Comparison of ENCODE assay signal across 29 mouse cellular contexts in genomic region chr2:167363272-167364045, GRCm38 (mm10). TPM values are rescaled to one million over a fixed set of nuclear protein-coding genes. Genes with fewer than 3 reads are reported as not detected.
DNase-seq lines count a peak whose midpoint lies in the region; ATAC-seq and TF ChIP-seq lines count a peak whose summit lies in the region.
"Had no signal": no experiment of that assay in that cellular context is flagged by ENCODE, and none has a peak within 500 bp of the region (broad histone marks: within the 10 kb centered on the region; RNA-seq: fewer than 3 reads in every experiment).

No protein-coding gene starts in this region.

- H3K4me3 ChIP-seq in midbrain, embryonic 11.5 days (ENCODE audit: low read depth, low read length) = no peak overlapping the region
- no peak overlapping the region for H3K4me3 ChIP-seq in midbrain, postnatal 0 days (ENCODE audit: low read depth, low read length)
- peak overlapping the region; percentile 23; the same call in 1 of the 2 replicates for H3K4me3 ChIP-seq in E14TG2a.4 (replicated peaks; ENCODE audit: low read length)
- H3K4me3 ChIP-seq in heart, adult 2 months = no peak overlapping the region
- H3K4me3 ChIP-seq in gastrocnemius, adult 2 months = no peak overlapping the region
- H3K4me3 ChIP-seq: forebrain, embryonic 12.5 days; hindbrain, embryonic 12.5 days; kidney, embryonic 15.5 days; midbrain, embryonic 12.5 days; stomach, embryonic 15.5 days had no signal

- no peaks in the 10 kb centered on the region for H3K9me3 ChIP-seq in midbrain, embryonic 11.5 days (ENCODE audit: control insufficient read depth, low read length)
- no peaks in the 10 kb centered on the region for H3K9me3 ChIP-seq in midbrain, postnatal 0 days (ENCODE audit: low read length)
- peaks cover 3% of the 10 kb centered on the region; the same call in 1 of the 2 replicates for H3K9me3 ChIP-seq in E14TG2a.4 (ENCODE audit: low read length)
- H3K9me3 ChIP-seq: hindbrain, embryonic 12.5 days; stomach, embryonic 15.5 days had no signal

- intact Hi-C loops in heart, adult 2 months (cut with DNase I) = no loop called here
- intact Hi-C loops in gastrocnemius, adult 2 months (cut with DNase I) = no loop called here

- peak; percentile 41 for DNase-seq in midbrain, embryonic 11.5 days (ENCODE audit: low spot score, missing footprints)
- no peak for DNase-seq in midbrain, postnatal 0 days (ENCODE audit: low spot score)
- DNase-seq in natural killer cell, adult 2 months (ENCODE audit: low spot score in 2 of 2) = peak; percentile 81 to 92
- no peak for DNase-seq in adipocyte (ENCODE audit: low spot score)
- no peak for DNase-seq in heart, adult 2 months
- DNase-seq in gastrocnemius, adult 2 months = no peak
- DNase-seq: adrenal gland, adult 2 months; adrenal gland, postnatal 36 days; B cell, adult 2 months; cerebellum, adult 18-20 months; cerebellum, postnatal 10 days; forebrain, postnatal 0 days; gastrocnemius, postnatal 10 days; heart, postnatal 14 days; kidney, adult 18-20 months; layer of hippocampus, adult 9-11 months; liver; lung, adult 2 months; lung, postnatal 10 days; right cerebral cortex, postnatal 4 days had no signal

- ATAC-seq in midbrain, embryonic 11.5 days (ENCODE audit: low FRiP score) = no peak
- no peak for ATAC-seq in midbrain, postnatal 0 days (ENCODE audit: low FRiP score)
- ATAC-seq in activated CD4-positive, CD25-positive, alpha-beta regulatory T cell, adult 4 months = peak; percentile 24
- ATAC-seq: forebrain, postnatal 0 days had no signal

- TF ChIP-seq CTCF in midbrain, postnatal 0 days (IDR thresholded peaks at IDR 0.05) = no peak
- TF ChIP-seq CTCF in E14TG2a.4 (conservative IDR thresholded peaks at IDR 0.05; ENCODE audit: low read length) = no peak
- TF ChIP-seq CTCF in heart, adult 2 months (IDR thresholded peaks at IDR 0.05) = no peak
- TF ChIP-seq CTCF in gastrocnemius, adult 2 months (IDR thresholded peaks at IDR 0.05) = no peak

- no peaks in the 10 kb centered on the region for H3K4me1 ChIP-seq in midbrain, embryonic 11.5 days (ENCODE audit: control insufficient read depth, insufficient read depth, low read length)
- H3K4me1 ChIP-seq in midbrain, postnatal 0 days (ENCODE audit: insufficient read depth, low read length) = no peaks in the 10 kb centered on the region
- peaks cover 33% of the 10 kb centered on the region for H3K4me1 ChIP-seq in E14TG2a.4 (replicated peaks; ENCODE audit: low read depth, low read length)
- no peaks in the 10 kb centered on the region; the same call in 1 of the 2 replicates for H3K4me1 ChIP-seq in heart, adult 2 months (ENCODE audit: control insufficient read depth, insufficient read depth, low read length)
- H3K4me1 ChIP-seq: forebrain, embryonic 12.5 days; hindbrain, embryonic 12.5 days; midbrain, embryonic 12.5 days; stomach, embryonic 15.5 days had no signal

- 71% methylated on average over 9 of the region's 9 CpGs for WGBS in midbrain, embryonic 11.5 days
- 71% methylated on average over 9 of the region's 9 CpGs for WGBS in midbrain, postnatal 0 days
- WGBS in heart, adult 2 months = 86% methylated on average over 9 of the region's 9 CpGs

- H3K79me2 ChIP-seq in heart, adult 2 months (replicated peaks; ENCODE audit: control insufficient read depth, insufficient read depth, low read length) = no peaks in the 10 kb centered on the region

- H3K27me3 ChIP-seq in midbrain, embryonic 11.5 days (ENCODE audit: control insufficient read depth, insufficient read depth, low read length) = no peaks in the 10 kb centered on the region
- H3K27me3 ChIP-seq in midbrain, postnatal 0 days (ENCODE audit: insufficient read depth, low read length) = no peaks in the 10 kb centered on the region
- H3K27me3 ChIP-seq in E14TG2a.4 (ENCODE audit: insufficient read depth, low read length) = no peaks in the 10 kb centered on the region
- no peaks in the 10 kb centered on the region for H3K27me3 ChIP-seq in heart, adult 2 months (ENCODE audit: control insufficient read depth, insufficient read depth, low read length)
- H3K27me3 ChIP-seq: forebrain, embryonic 12.5 days; hindbrain, embryonic 12.5 days; kidney, embryonic 15.5 days; midbrain, embryonic 12.5 days; stomach, embryonic 15.5 days had no signal

- TF ChIP-seq POLR2A in heart, adult 2 months (IDR thresholded peaks at IDR 0.05; ENCODE audit: insufficient read depth, low read depth, low read length) = no peak

- H3K4me2 ChIP-seq in midbrain, embryonic 11.5 days = no peak overlapping the region
- no peak overlapping the region for H3K4me2 ChIP-seq in midbrain, postnatal 0 days (ENCODE audit: low read depth, low read length, poor library complexity, severe bottlenecking)
- H3K4me2 ChIP-seq: forebrain, embryonic 12.5 days; hindbrain, embryonic 12.5 days; kidney, embryonic 15.5 days; midbrain, embryonic 12.5 days; stomach, embryonic 15.5 days had no signal

- H3K9ac ChIP-seq in midbrain, embryonic 11.5 days (ENCODE audit: low read length) = no peak overlapping the region
- H3K9ac ChIP-seq in midbrain, postnatal 0 days (replicated peaks; ENCODE audit: low read length, poor library complexity, severe bottlenecking) = no peak overlapping the region
- H3K9ac ChIP-seq in heart, adult 2 months (ENCODE audit: low read depth, low read length) = no peak overlapping the region
- H3K9ac ChIP-seq: forebrain, embryonic 12.5 days; forebrain, postnatal 0 days; hindbrain, embryonic 12.5 days; kidney, embryonic 15.5 days; liver, embryonic 14.5 days; midbrain, embryonic 12.5 days; stomach, embryonic 15.5 days had no signal

- TF ChIP-seq EP300 in heart, adult 2 months (IDR thresholded peaks at IDR 0.05; ENCODE audit: insufficient read depth, low read depth, low read length) = no peak

- no peaks in the 10 kb centered on the region for H3K36me3 ChIP-seq in midbrain, embryonic 11.5 days (ENCODE audit: control insufficient read depth, insufficient read depth, low read length)
- H3K36me3 ChIP-seq in midbrain, postnatal 0 days (ENCODE audit: insufficient read depth, low read length) = no peaks in the 10 kb centered on the region
- H3K36me3 ChIP-seq in E14TG2a.4 (ENCODE audit: insufficient read depth, low read length) = no peaks in the 10 kb centered on the region
- H3K36me3 ChIP-seq in heart, adult 2 months (ENCODE audit: control insufficient read depth, insufficient read depth, low read length) = no peaks in the 10 kb centered on the region
- H3K36me3 ChIP-seq: forebrain, embryonic 12.5 days; hindbrain, embryonic 12.5 days; kidney, embryonic 15.5 days; midbrain, embryonic 12.5 days; stomach, embryonic 15.5 days had no signal

- no peak overlapping the region for H3K27ac ChIP-seq in midbrain, embryonic 11.5 days (ENCODE audit: low read depth, low read length)
- H3K27ac ChIP-seq in midbrain, postnatal 0 days (ENCODE audit: low read depth, low read length) = no peak overlapping the region
- no peak overlapping the region for H3K27ac ChIP-seq in heart, adult 2 months
- no peak overlapping the region for H3K27ac ChIP-seq in gastrocnemius, adult 2 months
- H3K27ac ChIP-seq: forebrain, embryonic 12.5 days; hindbrain, embryonic 12.5 days; kidney, embryonic 15.5 days; liver, embryonic 14.5 days; macrophage; midbrain, embryonic 12.5 days; stomach, embryonic 15.5 days had no signal

RNA-seq across cellular contexts. Expression of gene B4galt5, which starts 14.5 kb away (rescaled TPM):
- 15.0 and 19.8 TPM in 2 replicates for polyA plus RNA-seq in midbrain, embryonic 11.5 days (2014; fragmentation: Nextera tagmentation; extraction: Ambion mirVana)
- 64.1 and 88.3 TPM in 2 replicates for total RNA-seq in midbrain, postnatal 0 days (2014; rRNA removed)
- polyA plus RNA-seq in midbrain, postnatal 0 days (2015; fragmentation: Nextera tagmentation; extraction: Ambion mirVana) = 29.1 and 35.6 TPM in 2 replicates
- 10 to 100 TPM in 1 of 2 experiments, 1 to 10 TPM in 1; 7.9 to 11.6 TPM for polyA plus RNA-seq in activated CD4-positive, CD25-positive, alpha-beta regulatory T cell, adult 4 months (2017; shearing (Covaris generic))
- 10 to 100 TPM; 14.1 to 17.0 TPM for total RNA-seq in heart, adult 2 months (2021)
- polyA plus RNA-seq in heart, adult 2 months (2012; rRNA removed) = 9.4 and 9.8 TPM in 2 replicates
- total RNA-seq in gastrocnemius, adult 2 months (2021) = 10 to 100 TPM in 1 of 2 experiments, 1 to 10 TPM in 1; 7.8 to 10.6 TPM

RNA-seq across cellular contexts. Expression of gene Slc9a8, which starts 58.1 kb away (rescaled TPM):
- 15.1 and 17.2 TPM in 2 replicates for polyA plus RNA-seq in midbrain, embryonic 11.5 days (2014; fragmentation: Nextera tagmentation; extraction: Ambion mirVana)
- total RNA-seq in midbrain, postnatal 0 days (2014; rRNA removed) = 30.6 and 36.2 TPM in 2 replicates
- polyA plus RNA-seq in midbrain, postnatal 0 days (2015; fragmentation: Nextera tagmentation; extraction: Ambion mirVana) = 17.9 TPM in 2 replicates
- 10 to 100 TPM; 35.4 to 43.2 TPM for polyA plus RNA-seq in activated CD4-positive, CD25-positive, alpha-beta regulatory T cell, adult 4 months (2017; shearing (Covaris generic))
- 10 to 100 TPM; 21.7 to 23.6 TPM for total RNA-seq in heart, adult 2 months (2021)
- polyA plus RNA-seq in heart, adult 2 months (2012; rRNA removed) = 26.1 and 43.8 TPM in 2 replicates
- 10 to 100 TPM; 25.0 to 30.4 TPM for total RNA-seq in gastrocnemius, adult 2 months (2021)

Comparison
In these comparisons a context has a peak if more than half of its experiments do, and no peak if none do; other contexts are left out.
1. DNase-seq: peak in midbrain, embryonic 11.5 days (single experiment) and natural killer cell, adult 2 months (2 of 2); none in midbrain, postnatal 0 days (single experiment), adipocyte (single experiment), heart, adult 2 months (0 of 2) and gastrocnemius, adult 2 months (single experiment).